Mouse (Mus musculus) inflammation-experienced regulatory T-cells, adult 6 months (primary cell): Measurements from ENCODE around the gene Gm10643. TPM values are rescaled to one million over a fixed set of nuclear protein-coding genes. Genes with fewer than 3 reads are reported as not detected.

Experiments
- ATAC-seq: one replicate; pipeline ENCODE4 v1.8.0; 2017
- polyA plus RNA-seq, 3 experiments: library from polyadenylated mRNA; unstranded; fragments of 100-300 nt; shearing (Covaris generic); gene quantifications; one replicate each; pipeline ENCODE4 v1.2.1; 2017

Gene Gm10643
- polyA plus RNA-seq, 3 experiments from 2014 or later = 0.53 to 1.4 (median 0.91) TPM

GRCm38 (mm10) chr8:84038015-84038414 lies 26.9 kb downstream of the Gm10643 start:
- no peak for ATAC-seq

- no peak for ATAC-seq
Observed at GRCm38 (mm10) chr8:84032777-84033176, 32.2 kb downstream of the Gm10643 start.

GRCm38 (mm10) chr8:84029272-84029671 lies 35.7 kb downstream of the Gm10643 start:
- no peak for ATAC-seq

GRCm38 (mm10) chr8:84027449-84027848 lies 37.5 kb downstream of the Gm10643 start:
- peak; percentile 46 for ATAC-seq

- ATAC-seq = peak; percentile 48
Observed at GRCm38 (mm10) chr8:84025863-84026262, 39.1 kb downstream of the Gm10643 start.

- ATAC-seq = no peak
Observed at GRCm38 (mm10) chr8:84024171-84024570, 40.8 kb downstream of the Gm10643 start.

- ATAC-seq = no peak
Observed at GRCm38 (mm10) chr8:84023631-84024030, 41.3 kb downstream of the Gm10643 start.

- ATAC-seq = no peak
Observed at GRCm38 (mm10) chr8:84023085-84023484, 41.9 kb downstream of the Gm10643 start.

GRCm38 (mm10) chr8:84021569-84021968 lies 43.4 kb downstream of the Gm10643 start:
- ATAC-seq = no peak

GRCm38 (mm10) chr8:84021096-84021495 lies 43.8 kb downstream of the Gm10643 start, which contains the start of gene Palm3:
TSS of gene Palm3 (plus strand) at chr8:84021471.
- no peak for ATAC-seq

GRCm38 (mm10) chr8:84019738-84020137 lies 45.2 kb downstream of the Gm10643 start:
- ATAC-seq = no peak

GRCm38 (mm10) chr8:84015833-84016232 lies 49.1 kb downstream of the Gm10643 start:
- ATAC-seq = no peak

Other genes with a start within 250 kb of the Gm10643 start
- 10 to 100 TPM in 2 of 3 experiments, 1 to 10 TPM in 1; 5.1 to 13.8 (median 11.3) TPM for gene Adgrl1, start 165.0 kb downstream of the Gm10643 start, polyA plus RNA-seq
- 1 to 10 TPM in 1 of 3 experiments, under 1 TPM in 2; 0.16 to 1.5 (median 0.52) TPM for gene Gm10644, start 109.9 kb downstream of the Gm10643 start, polyA plus RNA-seq
- 100 to 1,000 TPM in 1 of 3 experiments, 10 to 100 TPM in 2; 26.0 to 159 (median 26.4) TPM for gene Asf1b, start 109.6 kb downstream of the Gm10643 start, polyA plus RNA-seq
- 10 to 100 TPM; 16.3 to 20.1 (median 18.8) TPM for gene Prkaca, start 92.1 kb downstream of the Gm10643 start, polyA plus RNA-seq
- 1 to 10 TPM; 5.0 to 7.3 (median 6.5) TPM for gene Samd1, start 67.5 kb downstream of the Gm10643 start, polyA plus RNA-seq
- under 1 TPM in 2 of 3 experiments, not detected in 1; 0.51 to 0.70 TPM for gene 1700067K01Rik, start 63.6 kb downstream of the Gm10643 start, polyA plus RNA-seq
- gene 2210011C24Rik, start 53.0 kb downstream of the Gm10643 start, polyA plus RNA-seq = 1 to 10 TPM in 2 of 3 experiments, not detected in 1; 1.2 to 2.5 TPM
- 1 to 10 TPM; 1.6 to 3.7 (median 2.8) TPM for gene Palm3, start 43.7 kb downstream of the Gm10643 start, polyA plus RNA-seq
- gene Il27ra, start 22.5 kb downstream of the Gm10643 start, polyA plus RNA-seq = 100 to 1,000 TPM; 188 to 350 (median 272) TPM
- gene Rln3, start 20.1 kb downstream of the Gm10643 start, polyA plus RNA-seq = 10 to 100 TPM; 21.2 to 34.2 (median 31.9) TPM
- gene Rfx1, start 1.7 kb upstream of the Gm10643 start, polyA plus RNA-seq = 10 to 100 TPM in 2 of 3 experiments, 1 to 10 TPM in 1; 9.4 to 13.2 (median 13.2) TPM
- gene Dcaf15, start 39.6 kb upstream of the Gm10643 start, polyA plus RNA-seq = 10 to 100 TPM; 16.6 to 20.0 (median 18.6) TPM
- gene Podnl1, start 60.9 kb upstream of the Gm10643 start, polyA plus RNA-seq = 10 to 100 TPM in 1 of 3 experiments, 1 to 10 TPM in 2; 8.5 to 32.9 (median 8.7) TPM
- gene Cc2d1a, start 82.8 kb upstream of the Gm10643 start, polyA plus RNA-seq = 10 to 100 TPM; 13.9 to 24.2 (median 21.3) TPM
- 1 to 10 TPM in 2 of 3 experiments, not detected in 1; 1.5 to 1.6 TPM for gene 4930432K21Rik, start 82.9 kb upstream of the Gm10643 start, polyA plus RNA-seq
- gene Nanos3, start 120.1 kb upstream of the Gm10643 start, polyA plus RNA-seq = not detected
- gene Zswim4, start 171.9 kb upstream of the Gm10643 start, polyA plus RNA-seq = 1 to 10 TPM; 2.9 to 4.8 (median 4.4) TPM
- gene D8Ertd738e, start 184.6 kb upstream of the Gm10643 start, polyA plus RNA-seq = 100 to 1,000 TPM; 351 to 392 (median 390) TPM
- 10 to 100 TPM in 2 of 3 experiments, 1 to 10 TPM in 1; 7.2 to 34.3 (median 25.2) TPM for gene Mri1, start 192.2 kb upstream of the Gm10643 start, polyA plus RNA-seq
- 10 to 100 TPM; 40.4 to 53.7 (median 44.6) TPM for gene Ccdc130, start 205.2 kb upstream of the Gm10643 start, polyA plus RNA-seq